Mouse (Mus musculus) bone marrow macrophage, adult 2 months (primary cell): ENCODE results near the gene Pik3ip1. TPM values are rescaled to one million over a fixed set of nuclear protein-coding genes. Genes with fewer than 3 reads are reported as not detected.

ENCODE experiments used
- H3K27ac ChIP-seq: 2 replicates; pipeline ENCODE4 v1.5.1; 2012; ENCODE audit warnings: low read depth, low read length; ENCODE audit not compliant: insufficient read depth
- H3K4me1 ChIP-seq: 2 replicates; pipeline ENCODE4 v1.6.1; 2012; ENCODE audit warnings: low read length; ENCODE audit not compliant: control insufficient read depth, insufficient read depth
- H3K4me3 ChIP-seq: 2 replicates; pipeline ENCODE4 v1.5.1; 2012; ENCODE audit warnings: mild to moderate bottlenecking, low read length, moderate library complexity; ENCODE audit not compliant: insufficient read depth
- CTCF ChIP-seq: IDR thresholded peaks from 2 replicates; pipeline ENCODE4 v1.5.1; 2012; ENCODE audit warnings: low read depth, mild to moderate bottlenecking, low read length, moderate library complexity
- POLR2A ChIP-seq: IDR thresholded peaks from 2 replicates; pipeline ENCODE4 v1.6.1; 2012; ENCODE audit warnings: mild to moderate bottlenecking, low read depth, low read length, borderline replicate concordance
- polyA plus RNA-seq: library from polyadenylated mRNA; stranded (reverse); fragments of >200 nt; gene quantifications from 2 replicates; pipeline ENCODE4 v1.2.4, GENCODE M21; 2012; ENCODE audit not compliant: missing spikeins, insufficient read depth, insufficient read length

Pik3ip1 gene
- polyA plus RNA-seq, 1 experiment, result 1.7 TPM

DNA sequence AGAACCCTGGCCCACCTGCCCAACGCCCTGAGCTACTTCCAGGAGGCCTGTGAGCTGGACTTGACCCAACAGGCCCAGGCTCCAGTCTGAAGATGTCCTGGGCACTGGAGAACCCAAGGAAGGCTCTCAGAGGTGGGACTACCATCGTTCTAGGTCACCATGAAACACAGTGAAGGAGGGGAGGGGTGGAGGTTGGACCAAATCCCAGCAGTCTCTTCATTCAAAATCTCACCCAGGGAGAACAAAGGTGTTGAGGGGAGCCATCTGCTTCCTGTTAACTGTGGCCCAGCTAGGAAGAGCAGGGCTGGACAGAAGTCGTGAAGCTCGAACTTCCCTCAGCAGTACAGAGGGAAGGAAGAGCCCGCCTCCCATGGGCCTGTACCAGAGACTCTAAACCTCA lies 59.8 kb downstream of the Pik3ip1 start:
- Histone ChIP-seq H3K4me3 (no peak overlapping the region), H3K27ac (no peak overlapping the region), H3K4me1 (peaks cover 5% of the 10 kb centered on the region; the same call in 1 of the 2 replicates)
- TF ChIP-seq CTCF, result no peak
- no peak for TF ChIP-seq POLR2A

DNA sequence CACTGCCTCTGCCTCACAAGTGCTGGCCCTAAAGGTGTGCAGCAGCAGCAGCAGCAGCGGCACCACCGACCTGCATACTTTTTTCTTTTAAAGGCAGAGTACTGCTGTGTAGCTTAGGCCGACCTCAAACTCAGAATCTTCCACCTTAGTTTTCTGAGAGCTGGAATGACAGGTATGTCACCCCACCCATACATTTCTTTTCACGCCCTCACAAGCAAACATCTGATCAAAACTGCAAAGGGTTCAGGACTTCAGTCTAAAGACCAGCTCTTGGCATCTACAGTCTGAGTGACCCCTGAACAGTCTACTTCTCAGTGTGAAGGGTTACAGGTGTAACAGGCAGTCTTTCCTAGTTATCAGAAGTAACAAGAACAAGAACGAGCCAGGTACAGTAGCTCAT lies 60.6 kb downstream of the Pik3ip1 start:
- Histone ChIP-seq H3K4me3 (no peak overlapping the region), H3K4me1 (peaks cover 5% of the 10 kb centered on the region; the same call in 1 of the 2 replicates), H3K27ac (no peak overlapping the region)
- TF ChIP-seq CTCF, result no peak

DNA sequence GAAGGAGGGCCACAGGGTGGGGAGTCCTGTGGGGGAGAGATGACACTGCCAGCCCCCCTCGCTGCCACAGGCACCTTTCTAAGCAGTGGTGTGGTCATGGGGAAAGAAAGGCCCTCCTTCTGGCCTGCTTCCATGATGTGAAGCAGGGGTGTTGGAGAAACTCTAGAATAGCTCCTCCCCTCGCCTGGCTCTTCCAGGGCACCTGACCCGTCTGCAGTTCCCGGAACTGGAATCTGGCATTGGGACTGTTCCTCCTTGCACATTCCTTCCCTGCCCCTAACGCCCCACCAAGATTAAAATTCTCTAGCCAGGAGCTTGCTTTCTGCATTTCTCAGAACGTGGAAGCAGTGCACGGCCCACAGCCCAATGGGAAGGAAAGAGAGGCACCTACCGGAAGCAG lies 62.3 kb downstream of the Pik3ip1 start:
- TF ChIP-seq POLR2A, result no peak
- Histone ChIP-seq H3K4me3 (no peak overlapping the region), H3K27ac (no peak overlapping the region), H3K4me1 (peaks cover 5% of the 10 kb centered on the region; the same call in 1 of the 2 replicates)

Other genes with a start within 250 kb of the Pik3ip1 start
- gene Sfi1, start 136.9 kb upstream of the Pik3ip1 start, polyA plus RNA-seq, result 23.2 and 25.8 TPM in 2 replicates
- 46.0 and 46.7 TPM in 2 replicates for gene Eif4enif1, start 128.0 kb upstream of the Pik3ip1 start, polyA plus RNA-seq
- gene Drg1, start 64.0 kb upstream of the Pik3ip1 start, polyA plus RNA-seq, result 74.1 and 75.0 TPM in 2 replicates
- gene Patz1, start 41.5 kb upstream of the Pik3ip1 start, polyA plus RNA-seq, result 29.9 and 32.2 TPM in 2 replicates
- gene Limk2, start 78.8 kb downstream of the Pik3ip1 start, polyA plus RNA-seq, result 20.8 and 20.9 TPM in 2 replicates
- gene Rnf185, start 122.0 kb downstream of the Pik3ip1 start, polyA plus RNA-seq, result 22.3 and 24.3 TPM in 2 replicates
- not detected in 2 replicates for gene Pla2g3, start 157.9 kb downstream of the Pik3ip1 start, polyA plus RNA-seq
- 1.1 and 1.2 TPM in 2 replicates for gene Inpp5j, start 174.4 kb downstream of the Pik3ip1 start, polyA plus RNA-seq
- 24.5 and 31.8 TPM in 2 replicates for gene Selenom, start 184.3 kb downstream of the Pik3ip1 start, polyA plus RNA-seq
- 5.8 and 7.5 TPM in 2 replicates for gene Smtn, start 210.2 kb downstream of the Pik3ip1 start, polyA plus RNA-seq